Mouse (Mus musculus): ENCODE data around the gene Mif4gd. TPM values are rescaled to one million over a fixed set of nuclear protein-coding genes. Genes with fewer than 3 reads are reported as not detected.

Gene Mif4gd
- polyA plus RNA-seq, 1 experiment from 2014 or later = 12.0 TPM

- Histone ChIP-seq H3K36me3 (peaks cover 50% of the 10 kb centered on the region), H3K4me1 (peaks cover 27% of the 10 kb centered on the region), H3K27me3 (no peaks in the 10 kb centered on the region), H3K4me2 (replicated peaks) (peak overlapping the region; percentile 96), H3K27ac (peak overlapping the region; percentile 88), H3K4me3 (peak overlapping the region; percentile 99), H3K9ac (peak overlapping the region; percentile 98), H3K9me3 (replicated peaks) (no peaks in the 10 kb centered on the region)
- WGBS = 1% methylated on average over 26 of the region's 26 CpGs
- ATAC-seq (ENCODE audit: low FRiP score) = peak; percentile 61
Measured at GRCm38 (mm10) chr11:115604304-115604696, 8.5 kb downstream of the Mif4gd start.

GRCm38 (mm10) chr11:115603476-115604303 is 9.1 kb downstream of the Mif4gd start, which contains the start of the genes Mrps7 and Gga3:
Gene Mrps7, plus strand, starts transcription at chr11:115603925.
Gene Gga3, minus strand, starts transcription at chr11:115604051.
- Histone ChIP-seq H3K27me3 (no peaks in the 10 kb centered on the region), H3K4me3 (peak within 1 kb of the TSS; percentile 99), H3K9ac (peak within 1 kb of the TSS; percentile 98), H3K4me2 (replicated peaks) (peak within 1 kb of the TSS; percentile 96), H3K4me1 (peaks cover 27% of the 10 kb centered on the region), H3K9me3 (replicated peaks) (no peaks in the 10 kb centered on the region), H3K36me3 (peaks cover 48% of the 10 kb centered on the region), H3K27ac (peak within 1 kb of the TSS; percentile 88)
- WGBS = under 1% methylated on average over 80 of the region's 93 CpGs
- ATAC-seq (ENCODE audit: low FRiP score) = peak; percentile 95

DNA sequence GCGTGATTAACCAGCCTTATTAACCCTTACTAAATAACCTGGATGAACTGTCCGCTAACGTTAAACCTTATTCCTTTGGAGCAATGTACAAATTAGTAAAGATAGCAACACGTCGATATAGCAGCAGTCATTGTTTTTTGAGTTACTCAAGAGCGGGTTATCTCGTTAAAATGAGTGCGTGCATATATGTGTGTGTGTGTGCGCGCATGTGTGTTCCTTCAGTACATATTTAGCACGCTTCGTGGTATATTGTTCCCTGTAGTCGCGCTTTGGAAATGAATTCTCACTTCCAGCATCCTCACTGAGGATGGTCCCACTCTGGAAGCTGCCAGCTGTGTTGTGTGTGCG is 9.7 kb downstream of the Mif4gd start:
- peaks cover 27% of the 10 kb centered on the region for H3K4me1 ChIP-seq
- H3K36me3 ChIP-seq = peaks cover 45% of the 10 kb centered on the region
- H3K4me2 ChIP-seq (replicated peaks) = peak overlapping the region; percentile 96
- no peaks in the 10 kb centered on the region for H3K27me3 ChIP-seq
- 6% methylated on average over 15 of the region's 15 CpGs for WGBS
- H3K9ac ChIP-seq = peak overlapping the region; percentile 98
- peak overlapping the region; percentile 99 for H3K4me3 ChIP-seq
- peak overlapping the region; percentile 88 for H3K27ac ChIP-seq
- H3K9me3 ChIP-seq (replicated peaks) = no peaks in the 10 kb centered on the region
- no peak for ATAC-seq (ENCODE audit: low FRiP score)

DNA sequence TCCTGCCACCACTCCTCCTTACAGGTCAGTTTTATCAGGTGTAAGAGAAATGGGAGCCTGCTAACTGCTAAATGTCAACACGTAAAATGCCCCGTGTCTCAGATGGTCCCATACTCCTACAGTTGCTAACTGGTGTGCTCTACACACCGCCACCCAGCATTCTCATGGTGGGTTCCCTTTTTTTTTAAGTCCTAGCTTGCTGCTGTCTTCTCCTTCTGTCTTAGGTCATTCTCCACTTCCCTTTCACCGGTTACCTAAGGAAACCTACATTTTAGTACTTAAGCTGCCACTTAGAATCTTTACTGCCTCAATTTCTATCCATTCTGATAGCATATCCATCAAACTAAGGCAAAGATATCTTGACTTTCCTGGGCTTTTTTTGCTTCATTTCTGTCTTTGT is 11.6 kb downstream of the Mif4gd start:
- Histone ChIP-seq H3K4me2 (replicated peaks) (no peak overlapping the region), H3K27me3 (no peaks in the 10 kb centered on the region), H3K27ac (no peak overlapping the region), H3K4me3 (no peak overlapping the region), H3K36me3 (peaks cover 42% of the 10 kb centered on the region), H3K9me3 (replicated peaks) (no peaks in the 10 kb centered on the region), H3K9ac (no peak overlapping the region), H3K4me1 (peaks cover 27% of the 10 kb centered on the region)
- 97% methylated on average over 4 of the region's 4 CpGs for WGBS
- ATAC-seq (ENCODE audit: low FRiP score) = no peak

GRCm38 (mm10) chr11:115600743-115601142 is 12.0 kb downstream of the Mif4gd start:
- ATAC-seq (ENCODE audit: low FRiP score) = no peak
- H3K9ac ChIP-seq = no peak overlapping the region
- H3K4me3 ChIP-seq = no peak overlapping the region
- peaks cover 27% of the 10 kb centered on the region for H3K4me1 ChIP-seq
- WGBS = 98% methylated on average over 15 of the region's 15 CpGs
- peaks cover 42% of the 10 kb centered on the region for H3K36me3 ChIP-seq
- H3K27me3 ChIP-seq = no peaks in the 10 kb centered on the region
- no peak overlapping the region for H3K4me2 ChIP-seq (replicated peaks)
- H3K27ac ChIP-seq = no peak overlapping the region
- H3K9me3 ChIP-seq (replicated peaks) = no peaks in the 10 kb centered on the region

- H3K27me3 ChIP-seq = no peaks in the 10 kb centered on the region
- no peak overlapping the region for H3K4me3 ChIP-seq
- H3K36me3 ChIP-seq = peaks cover 46% of the 10 kb centered on the region
- H3K9ac ChIP-seq = no peak overlapping the region
- peaks cover 19% of the 10 kb centered on the region for H3K4me1 ChIP-seq
- H3K27ac ChIP-seq = no peak overlapping the region
- no peak for ATAC-seq (ENCODE audit: low FRiP score)
- no peak overlapping the region for H3K4me2 ChIP-seq (replicated peaks)
- no peaks in the 10 kb centered on the region for H3K9me3 ChIP-seq (replicated peaks)
- WGBS = 97% methylated on average over 7 of the region's 7 CpGs
Measured at GRCm38 (mm10) chr11:115599722-115600121, 13.0 kb downstream of the Mif4gd start.

DNA sequence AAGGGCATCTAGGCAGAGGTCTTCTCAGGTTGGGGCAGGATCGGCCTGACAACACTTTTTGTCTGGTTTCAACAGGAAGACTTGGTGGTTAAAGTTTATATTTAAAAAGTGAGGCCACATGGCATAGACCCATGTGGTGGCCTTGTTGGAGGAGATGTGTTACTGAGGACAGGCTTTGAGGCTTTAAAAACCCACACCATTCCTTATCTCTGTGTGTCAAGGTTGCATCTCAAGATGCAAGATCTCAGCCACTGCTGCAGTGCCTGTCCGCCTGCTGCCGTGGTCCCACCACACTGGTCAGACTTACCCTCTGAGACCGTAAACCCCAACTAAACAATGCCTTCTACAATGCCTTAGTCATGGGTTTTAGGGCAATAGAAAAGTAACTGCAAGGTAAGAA is 14.5 kb downstream of the Mif4gd start:
- Histone ChIP-seq H3K36me3 (peaks cover 60% of the 10 kb centered on the region), H3K27ac (no peak overlapping the region), H3K4me3 (no peak overlapping the region), H3K4me2 (replicated peaks) (no peak overlapping the region), H3K27me3 (no peaks in the 10 kb centered on the region), H3K4me1 (peaks cover 16% of the 10 kb centered on the region), H3K9ac (no peak overlapping the region), H3K9me3 (replicated peaks) (no peaks in the 10 kb centered on the region)
- 91% methylated on average over 4 of the region's 4 CpGs for WGBS
- no peak for ATAC-seq (ENCODE audit: low FRiP score)

DNA sequence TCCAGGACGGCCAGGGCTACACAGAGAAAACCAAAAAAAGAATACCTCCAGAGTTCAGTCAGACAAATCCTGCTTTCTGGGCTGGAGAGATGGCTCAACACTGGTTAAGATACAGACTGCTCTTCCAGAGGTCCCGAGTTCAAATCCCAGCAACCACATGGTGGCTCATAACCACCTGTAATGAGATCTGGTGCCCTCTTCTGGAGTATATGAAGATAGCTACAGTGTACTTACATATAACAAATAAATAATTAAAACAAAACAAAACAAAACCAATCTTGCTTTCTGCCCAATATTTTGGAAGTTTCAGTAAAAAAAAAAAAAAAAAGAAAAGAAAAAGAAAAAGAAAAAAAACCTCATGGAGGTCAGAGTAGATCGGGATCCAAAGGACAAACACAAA is 17.6 kb downstream of the Mif4gd start:
- Histone ChIP-seq H3K9ac (no peak overlapping the region), H3K36me3 (peaks cover 80% of the 10 kb centered on the region), H3K9me3 (replicated peaks) (no peaks in the 10 kb centered on the region), H3K4me2 (replicated peaks) (no peak overlapping the region), H3K27me3 (no peaks in the 10 kb centered on the region), H3K27ac (no peak overlapping the region), H3K4me1 (no peaks in the 10 kb centered on the region), H3K4me3 (no peak overlapping the region)
- 96% methylated on average over 3 of the region's 3 CpGs for WGBS
- no peak for ATAC-seq (ENCODE audit: low FRiP score)

DNA sequence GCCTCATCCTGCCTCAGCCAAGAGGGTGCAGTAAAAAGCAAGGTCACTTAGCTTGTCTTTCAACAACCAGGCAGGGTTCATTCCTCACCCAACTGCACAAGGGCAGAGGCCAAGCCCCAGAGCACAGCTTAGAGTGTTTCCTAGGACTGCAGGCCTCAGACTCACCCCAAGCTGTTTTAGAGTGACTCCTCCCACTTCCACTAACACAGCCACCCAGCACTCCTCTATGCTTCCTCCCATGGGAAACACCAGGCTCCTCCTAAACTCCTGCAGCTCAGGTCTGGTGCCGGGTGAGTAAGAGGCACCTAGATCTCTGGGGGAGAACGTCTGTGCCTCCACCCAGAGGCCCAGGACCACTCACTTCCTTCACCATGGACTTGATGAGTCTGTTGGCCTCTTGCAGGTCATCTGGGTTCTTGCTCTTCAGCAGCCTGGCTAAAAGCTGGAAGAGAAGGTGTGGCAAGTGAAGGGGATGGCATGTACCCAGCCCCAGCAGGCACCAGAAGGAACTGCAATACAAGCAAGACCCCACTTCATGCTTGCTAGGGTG is 22.2 kb downstream of the Mif4gd start:
- 85% methylated on average over 2 of the region's 2 CpGs for WGBS
- no peaks in the 10 kb centered on the region for H3K27me3 ChIP-seq
- no peak overlapping the region for H3K27ac ChIP-seq
- H3K4me2 ChIP-seq (replicated peaks) = no peak overlapping the region
- no peaks in the 10 kb centered on the region for H3K9me3 ChIP-seq (replicated peaks)
- ATAC-seq (ENCODE audit: low FRiP score) = no peak
- H3K4me3 ChIP-seq = no peak overlapping the region
- peaks cover 91% of the 10 kb centered on the region for H3K36me3 ChIP-seq
- H3K4me1 ChIP-seq = no peaks in the 10 kb centered on the region
- no peak overlapping the region for H3K9ac ChIP-seq

- H3K4me3 ChIP-seq = no peak overlapping the region
- 86% methylated on average over 9 of the region's 9 CpGs for WGBS
- H3K27ac ChIP-seq = no peak overlapping the region
- H3K27me3 ChIP-seq = no peaks in the 10 kb centered on the region
- H3K9ac ChIP-seq = no peak overlapping the region
- no peak for ATAC-seq (ENCODE audit: low FRiP score)
- no peaks in the 10 kb centered on the region for H3K9me3 ChIP-seq (replicated peaks)
- H3K4me1 ChIP-seq = no peaks in the 10 kb centered on the region
- H3K36me3 ChIP-seq = peaks cover 96% of the 10 kb centered on the region
- H3K4me2 ChIP-seq (replicated peaks) = no peak overlapping the region
Measured at GRCm38 (mm10) chr11:115587984-115588383, 24.8 kb downstream of the Mif4gd start.

GRCm38 (mm10) chr11:115586403-115586802 is 26.4 kb downstream of the Mif4gd start:
- Histone ChIP-seq H3K4me2 (replicated peaks) (no peak overlapping the region), H3K27me3 (no peaks in the 10 kb centered on the region), H3K9ac (no peak overlapping the region), H3K4me3 (no peak overlapping the region), H3K36me3 (peaks cover 97% of the 10 kb centered on the region), H3K4me1 (no peaks in the 10 kb centered on the region), H3K9me3 (replicated peaks) (no peaks in the 10 kb centered on the region), H3K27ac (no peak overlapping the region)
- 93% methylated on average over 9 of the region's 9 CpGs for WGBS
- no peak for ATAC-seq (ENCODE audit: low FRiP score)

- Histone ChIP-seq H3K9me3 (replicated peaks) (no peaks in the 10 kb centered on the region), H3K9ac (no peak overlapping the region), H3K4me1 (no peaks in the 10 kb centered on the region), H3K36me3 (peaks cover 97% of the 10 kb centered on the region), H3K27ac (no peak overlapping the region), H3K27me3 (no peaks in the 10 kb centered on the region), H3K4me3 (no peak overlapping the region), H3K4me2 (replicated peaks) (no peak overlapping the region)
- WGBS = 91% methylated on average over 7 of the region's 7 CpGs
- no peak for ATAC-seq (ENCODE audit: low FRiP score)
Measured at GRCm38 (mm10) chr11:115585573-115586100, 27.1 kb downstream of the Mif4gd start.

Measured in hindbrain, embryonic 12.5 days (tissue).